Mouse (Mus musculus) neural tube, embryonic 14.5 days (tissue): ENCODE measurements at regions not wholly inside any gene's neighbourhood (a gene's known extent, or its start where the extent isn't known, plus 50 kb on each side); places are given as distances from the start of the nearest gene placed in this dataset.
A peak's percentile ranks its signal among the peaks of the same experiment; 100 is the strongest.

Source experiments
- ATAC-seq: fragments of 200-750 bp; cut with Nextera tagmentation; 2 replicates; pipeline ENCODE4 v1.8.0; 2017; ENCODE audit warnings: low read depth, mild to moderate bottlenecking, moderate TSS enrichment, moderate library complexity
- H3K27ac ChIP-seq: fragments of 300-500 bp; sonication (generic); 2 replicates; pipeline ENCODE4 v1.5.1; 2014; ENCODE audit warnings: low read depth, mild to moderate bottlenecking, control low read depth, low read length, moderate library complexity, mixed read lengths
- H3K27me3 ChIP-seq: fragments of 300-500 bp; sonication (generic); 2 replicates; pipeline ENCODE4 v1.6.1; 2014; ENCODE audit warnings: low read length; ENCODE audit not compliant: control insufficient read depth, insufficient read depth
- H3K36me3 ChIP-seq: fragments of 300-500 bp; sonication (generic); 2 replicates; pipeline ENCODE4 v1.6.1; 2014; ENCODE audit warnings: low read length, mixed read lengths; ENCODE audit not compliant: control insufficient read depth, insufficient read depth
- H3K4me1 ChIP-seq: fragments of 300-500 bp; sonication (generic); 2 replicates; pipeline ENCODE4 v1.6.1; 2014; ENCODE audit warnings: low read length; ENCODE audit not compliant: control insufficient read depth, insufficient read depth
- H3K4me2 ChIP-seq: fragments of 300-500 bp; sonication (generic); 2 replicates; pipeline ENCODE4 v1.6.1; 2014; ENCODE audit warnings: mild to moderate bottlenecking, low read depth, low read length, control low read depth
- H3K4me3 ChIP-seq: fragments of 300-500 bp; sonication (generic); 2 replicates; pipeline ENCODE4 v1.5.1; 2014; ENCODE audit warnings: low read depth, low read length, control low read depth, mixed read lengths
- H3K9ac ChIP-seq: fragments of 300-500 bp; sonication (generic); replicated peaks from 2 replicates; pipeline ENCODE4 v1.6.1; 2014; ENCODE audit warnings: low read depth, mild to moderate bottlenecking, control low read depth, low read length, mixed read lengths
- H3K9me3 ChIP-seq: fragments of 300-500 bp; sonication (generic); 2 replicates; pipeline ENCODE4 v1.6.1; 2016; ENCODE audit warnings: low read length; ENCODE audit not compliant: control insufficient read depth
- WGBS: fragments of 180-500 bp; shearing (Covaris S2); extraction: QIAGEN DNeasy Blood & Tissue Kit; methylation state at CpG from one replicate; pipeline ENCODE4 v1.1.7; 2014; 5-methylcytosine and 5-hydroxymethylcytosine counted together

DNA sequence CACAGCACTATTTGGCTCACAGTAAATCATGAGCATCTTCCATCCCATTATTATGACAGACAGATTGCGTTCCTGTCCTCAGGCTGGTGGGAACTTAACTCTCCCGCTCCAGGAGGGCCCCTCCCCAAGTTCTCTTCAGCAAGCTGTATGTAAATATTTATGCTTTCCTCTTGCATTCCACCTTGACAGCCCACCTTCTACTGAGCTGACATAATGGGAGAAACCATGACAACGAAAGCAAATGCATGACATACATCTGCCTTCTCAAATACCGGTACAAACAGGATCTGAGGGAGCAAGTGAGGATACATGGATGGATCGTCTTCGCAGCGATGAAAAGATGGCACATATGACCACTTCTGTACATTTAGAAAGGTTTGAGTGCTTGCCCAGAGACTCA is 125.4 kb upstream of the Nr4a3 start:
- no peak for ATAC-seq
- no peaks in the 10 kb centered on the region for H3K9me3 ChIP-seq
- H3K4me1 ChIP-seq: no peaks in the 10 kb centered on the region
- WGBS: 78% methylated on average over 7 of the region's 7 CpGs
- H3K4me2 ChIP-seq: no peak overlapping the region
- H3K27me3 ChIP-seq: no peaks in the 10 kb centered on the region
- no peak overlapping the region for H3K4me3 ChIP-seq
- no peak overlapping the region for H3K9ac ChIP-seq
- no peaks in the 10 kb centered on the region for H3K36me3 ChIP-seq
- no peak overlapping the region for H3K27ac ChIP-seq

DNA sequence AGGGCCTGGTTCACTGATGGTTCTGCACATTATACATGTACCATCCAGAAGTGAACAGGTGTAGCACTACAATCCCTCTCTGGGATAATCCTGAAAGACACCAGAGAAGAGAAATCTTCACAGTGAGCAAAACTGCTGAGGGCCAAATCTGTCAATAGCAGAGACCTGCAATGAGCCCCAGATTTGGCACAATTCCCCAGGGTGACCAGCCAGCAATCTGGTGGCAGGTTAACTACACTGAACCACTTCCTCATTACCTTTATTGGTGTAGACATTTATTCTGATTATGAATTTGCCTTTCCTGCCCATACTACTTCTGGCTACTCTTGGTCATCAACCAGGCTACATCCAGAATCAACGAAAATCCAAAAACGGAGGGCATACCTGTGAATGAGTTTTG is 113.5 kb upstream of the Nr4a3 start:
- Histone ChIP-seq H3K9ac (no peak overlapping the region), H3K36me3 (no peaks in the 10 kb centered on the region), H3K27ac (no peak overlapping the region), H3K27me3 (no peaks in the 10 kb centered on the region), H3K4me1 (no peaks in the 10 kb centered on the region), H3K4me2 (no peak overlapping the region), H3K4me3 (no peak overlapping the region), H3K9me3 (no peaks in the 10 kb centered on the region)
- ATAC-seq: no peak
- 97% methylated on average over 2 of the region's 2 CpGs for WGBS

DNA sequence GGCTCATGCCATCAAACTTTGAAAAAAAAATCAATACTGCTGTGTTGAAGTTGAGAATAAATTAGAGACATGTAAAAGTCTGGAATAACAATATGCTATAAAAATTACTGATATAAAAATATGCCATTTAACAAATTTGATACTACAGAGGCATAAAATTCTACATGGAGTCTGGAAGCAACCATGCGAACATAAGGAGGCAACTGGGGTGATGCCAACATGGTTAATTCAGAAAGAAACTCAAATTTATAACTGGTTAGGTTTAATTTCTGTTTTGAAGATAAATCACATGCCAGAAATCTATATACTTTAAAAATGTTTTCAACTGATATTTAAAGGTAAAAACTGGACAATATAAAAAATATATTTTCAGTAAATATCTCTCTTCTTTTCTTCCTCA is 111.4 kb upstream of the Nr4a3 start:
- Histone ChIP-seq H3K27me3 (no peaks in the 10 kb centered on the region), H3K4me3 (no peak overlapping the region), H3K36me3 (no peaks in the 10 kb centered on the region), H3K27ac (no peak overlapping the region), H3K4me1 (no peaks in the 10 kb centered on the region), H3K4me2 (no peak overlapping the region), H3K9ac (no peak overlapping the region), H3K9me3 (no peaks in the 10 kb centered on the region)
- WGBS: 86% methylated on average over 1 of the region's 1 CpGs
- no peak for ATAC-seq

DNA sequence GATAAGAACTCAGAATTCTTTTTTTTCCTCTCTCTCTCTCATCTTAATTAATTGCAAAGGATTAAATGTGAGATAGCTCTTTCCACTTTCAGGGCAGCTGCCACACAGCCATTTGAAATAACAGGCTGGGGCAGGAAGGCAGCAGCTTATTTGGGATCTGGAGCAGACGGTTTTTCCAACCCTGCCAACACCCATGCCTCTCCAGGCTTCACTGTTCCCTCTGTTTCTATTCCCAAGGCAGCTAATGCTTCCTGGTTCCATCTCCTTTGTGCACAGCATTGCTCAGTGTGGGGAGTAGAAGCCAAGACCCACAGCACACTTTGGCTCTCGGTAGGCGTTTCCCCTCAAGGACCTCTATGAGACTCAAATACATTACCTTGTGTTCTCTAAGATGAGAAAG is 109.4 kb upstream of the Nr4a3 start:
- H3K9me3 ChIP-seq: no peaks in the 10 kb centered on the region
- no peaks in the 10 kb centered on the region for H3K27me3 ChIP-seq
- no peak overlapping the region for H3K4me3 ChIP-seq
- no peaks in the 10 kb centered on the region for H3K36me3 ChIP-seq
- no peaks in the 10 kb centered on the region for H3K4me1 ChIP-seq
- H3K27ac ChIP-seq: no peak overlapping the region
- no peak overlapping the region for H3K4me2 ChIP-seq
- no peak for ATAC-seq
- no peak overlapping the region for H3K9ac ChIP-seq
- 92% methylated on average over 3 of the region's 3 CpGs for WGBS

DNA sequence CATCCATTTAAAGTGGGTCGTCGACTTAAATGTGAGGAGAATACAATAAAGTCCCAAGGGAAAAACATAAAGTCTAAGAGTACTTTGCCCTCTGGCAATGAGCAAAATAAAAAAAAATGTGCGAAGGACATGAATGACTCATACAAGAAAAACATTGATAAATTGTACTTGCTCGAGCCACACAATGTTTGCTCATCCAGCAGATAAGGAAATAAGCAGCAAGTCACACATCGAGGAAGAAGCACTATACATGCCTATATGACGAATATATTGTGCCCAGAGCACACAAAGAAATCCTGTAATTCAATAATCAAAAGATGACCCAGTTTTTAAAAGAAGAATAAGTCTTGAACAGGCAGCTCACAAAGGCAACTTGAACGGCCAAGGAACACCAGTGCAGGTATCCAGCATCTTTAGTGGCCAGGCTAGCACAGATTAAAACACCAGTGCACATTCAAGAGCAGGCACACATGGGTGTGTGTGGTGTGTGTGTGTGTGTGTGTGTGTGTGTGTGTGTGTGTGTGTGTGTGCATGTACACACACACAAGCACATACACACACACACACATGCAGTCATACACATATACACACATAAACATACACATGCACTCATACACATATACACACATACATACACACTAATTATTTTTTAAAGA is 108.4 kb upstream of the Nr4a3 start:
- no peak overlapping the region for H3K4me2 ChIP-seq
- H3K36me3 ChIP-seq: no peaks in the 10 kb centered on the region
- no peak overlapping the region for H3K9ac ChIP-seq
- 79% methylated on average over 7 of the region's 7 CpGs for WGBS
- no peaks in the 10 kb centered on the region for H3K4me1 ChIP-seq
- no peak overlapping the region for H3K27ac ChIP-seq
- no peaks in the 10 kb centered on the region for H3K27me3 ChIP-seq
- no peaks in the 10 kb centered on the region for H3K9me3 ChIP-seq
- no peak overlapping the region for H3K4me3 ChIP-seq
- no peak for ATAC-seq

DNA sequence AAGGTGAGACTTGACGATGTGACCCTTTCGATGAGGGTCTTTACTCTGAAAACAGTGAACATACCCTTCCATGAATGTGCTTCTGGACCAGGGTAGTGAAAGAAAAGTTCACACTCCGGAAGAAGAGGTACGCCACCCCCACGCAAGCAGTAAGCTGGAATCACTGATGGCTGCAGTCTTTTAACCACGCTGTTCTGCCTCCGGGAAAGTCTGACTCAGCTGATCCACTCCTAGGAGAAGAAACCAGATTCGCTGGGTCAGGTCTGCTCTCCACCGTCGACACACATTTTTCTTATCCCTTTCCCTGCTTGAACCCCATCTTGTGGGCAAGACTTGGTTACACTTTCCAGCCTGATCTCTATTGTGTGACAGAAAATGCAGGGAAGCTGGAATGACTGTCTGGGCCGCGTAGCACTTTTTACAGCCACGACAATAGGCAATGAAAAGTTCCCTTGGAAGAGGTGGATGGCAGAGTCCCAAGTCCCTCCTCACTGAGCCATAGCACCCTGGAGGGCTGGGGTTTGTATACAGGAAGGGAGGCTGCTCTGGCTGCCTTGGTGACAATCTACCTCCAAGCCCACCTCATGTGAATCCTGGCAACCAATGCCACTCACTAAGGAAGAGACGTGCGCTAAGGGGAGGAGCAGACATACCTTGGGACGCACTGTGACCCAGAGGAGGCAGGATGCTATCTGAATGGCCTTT is 96.9 kb upstream of the Nr4a3 start:
- Histone ChIP-seq H3K9me3 (no peaks in the 10 kb centered on the region), H3K36me3 (no peaks in the 10 kb centered on the region), H3K27me3 (no peaks in the 10 kb centered on the region), H3K4me1 (0 out of 2 replicates have a peak, but pooled peaks cover 7% of the 10 kb centered on the region), H3K9ac (no peak overlapping the region), H3K4me2 (no peak overlapping the region), H3K4me3 (no peak overlapping the region), H3K27ac (no peak overlapping the region)
- ATAC-seq: peak; percentile 46; the same call in 1 of the 2 replicates
- WGBS: 53% methylated on average over 16 of the region's 16 CpGs

DNA sequence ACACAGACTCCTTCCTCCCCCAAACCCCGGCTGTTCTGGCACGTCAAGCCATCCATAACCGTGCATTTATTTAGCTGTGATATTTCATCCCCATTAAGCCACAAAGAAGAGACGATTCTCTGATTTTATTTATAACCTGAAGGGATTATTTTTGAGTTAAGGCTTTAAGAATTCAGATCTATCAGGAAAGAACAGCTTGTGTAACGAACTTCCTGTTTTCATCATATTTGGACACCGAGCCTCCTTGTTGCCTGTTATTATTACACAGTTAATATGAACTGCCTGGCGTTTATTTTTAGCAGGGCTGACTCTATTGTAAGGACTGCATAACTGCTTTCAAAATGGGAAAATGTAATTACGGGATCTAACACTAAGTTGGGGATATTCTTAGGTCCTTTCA is 96.2 kb upstream of the Nr4a3 start:
- ATAC-seq: no peak
- no peak overlapping the region for H3K4me3 ChIP-seq
- no peak overlapping the region for H3K9ac ChIP-seq
- no peak overlapping the region for H3K27ac ChIP-seq
- H3K4me1 ChIP-seq: 0 out of 2 replicates have a peak, but pooled peaks cover 7% of the 10 kb centered on the region
- no peaks in the 10 kb centered on the region for H3K27me3 ChIP-seq
- H3K36me3 ChIP-seq: no peaks in the 10 kb centered on the region
- no peak overlapping the region for H3K4me2 ChIP-seq
- WGBS: 63% methylated on average over 8 of the region's 8 CpGs
- H3K9me3 ChIP-seq: no peaks in the 10 kb centered on the region

DNA sequence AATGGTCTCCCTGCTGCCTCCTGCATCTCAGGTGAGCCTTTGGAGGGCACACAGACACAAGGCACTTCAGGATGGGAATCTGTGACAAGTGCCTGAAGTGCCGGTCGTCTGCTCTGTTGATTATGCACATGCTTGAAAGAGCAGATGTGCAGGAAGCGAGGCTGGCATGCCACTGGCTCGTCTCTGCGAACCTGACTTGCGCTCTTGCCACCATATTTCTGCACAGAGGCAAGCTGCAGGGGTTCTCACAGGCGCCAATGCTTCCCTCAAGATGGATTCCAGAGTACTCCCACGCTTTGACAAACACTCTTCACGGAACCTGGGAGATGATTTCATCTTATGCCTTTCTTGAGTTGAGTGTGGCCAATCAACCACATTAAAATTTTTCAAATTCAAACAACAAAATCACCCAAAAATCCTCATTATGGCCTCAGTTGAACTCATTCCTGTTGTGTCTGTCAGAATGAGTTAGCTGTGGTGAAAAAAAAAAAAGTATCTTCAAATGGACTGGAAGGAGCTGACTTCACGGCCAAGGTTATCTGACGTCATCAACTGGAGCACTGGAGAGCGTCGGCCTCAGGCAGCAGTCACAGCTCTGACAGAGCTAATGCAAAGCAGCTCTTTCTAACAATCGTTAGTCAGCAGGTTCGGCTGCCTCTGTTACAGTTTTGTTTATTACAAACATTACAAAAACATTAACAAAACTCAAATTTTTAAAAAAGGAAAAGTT is 90.2 kb upstream of the Nr4a3 start:
- ATAC-seq: no peak
- no peak overlapping the region for H3K4me3 ChIP-seq
- no peak overlapping the region for H3K27ac ChIP-seq
- no peaks in the 10 kb centered on the region for H3K27me3 ChIP-seq
- no peaks in the 10 kb centered on the region for H3K4me1 ChIP-seq
- no peak overlapping the region for H3K4me2 ChIP-seq
- no peaks in the 10 kb centered on the region for H3K36me3 ChIP-seq
- no peak overlapping the region for H3K9ac ChIP-seq
- 82% methylated on average over 15 of the region's 15 CpGs for WGBS
- H3K9me3 ChIP-seq: no peaks in the 10 kb centered on the region

DNA sequence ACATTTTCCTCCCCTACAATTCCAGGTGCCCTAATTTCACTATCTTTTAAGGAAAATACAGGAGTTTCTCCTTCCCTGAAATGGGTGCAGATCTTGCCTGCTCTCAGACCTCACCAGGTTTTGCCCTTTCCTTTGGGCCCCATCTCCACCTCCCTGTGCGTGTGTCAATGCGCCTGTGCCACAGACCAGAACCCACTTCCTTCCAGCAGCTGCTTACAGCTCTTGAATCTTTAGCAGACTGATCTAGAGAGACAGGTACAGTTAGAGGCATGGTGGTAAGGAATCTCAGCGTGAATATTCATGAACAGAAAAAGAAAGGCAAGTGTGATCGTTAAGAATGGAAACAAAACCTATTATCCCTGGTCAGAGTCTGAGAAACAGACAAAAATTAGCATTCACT is 80.3 kb upstream of the Nr4a3 start:
- H3K4me2 ChIP-seq: no peak overlapping the region
- no peaks in the 10 kb centered on the region for H3K9me3 ChIP-seq
- no peak overlapping the region for H3K27ac ChIP-seq
- H3K4me3 ChIP-seq: no peak overlapping the region
- 75% methylated on average over 4 of the region's 4 CpGs for WGBS
- H3K27me3 ChIP-seq: no peaks in the 10 kb centered on the region
- H3K4me1 ChIP-seq: no peaks in the 10 kb centered on the region
- no peaks in the 10 kb centered on the region for H3K36me3 ChIP-seq
- H3K9ac ChIP-seq: no peak overlapping the region
- no peak for ATAC-seq
